Mouse (Mus musculus) forebrain, embryonic 15.5 days (tissue): Measurements from ENCODE around the gene Nkain1. TPM values are rescaled to one million over a fixed set of nuclear protein-coding genes. Genes with fewer than 3 reads are reported as not detected.

ENCODE experiments used
- ATAC-seq: fragments of 200-750 bp; cut with Nextera tagmentation; replicated peaks from 2 replicates; pipeline ENCODE4 v1.8.0; 2017; ENCODE audit warnings: mild to moderate bottlenecking, moderate TSS enrichment, moderate library complexity
- H3K27ac ChIP-seq: fragments of 300-500 bp; sonication (generic); replicated peaks from 2 replicates; pipeline ENCODE4 v1.5.1; 2015; ENCODE audit warnings: mild to moderate bottlenecking, inconsistent platforms
- H3K27me3 ChIP-seq: fragments of 300-500 bp; sonication (generic); 2 replicates; pipeline ENCODE4 v1.6.1; 2015; ENCODE audit warnings: inconsistent platforms
- H3K36me3 ChIP-seq: fragments of 300-500 bp; sonication (generic); 2 replicates; pipeline ENCODE4 v1.6.1; 2015; ENCODE audit warnings: mild to moderate bottlenecking, inconsistent platforms
- H3K4me1 ChIP-seq: fragments of 300-500 bp; sonication (generic); 2 replicates; pipeline ENCODE4 v1.6.1; 2015; ENCODE audit warnings: inconsistent platforms
- H3K4me2 ChIP-seq: fragments of 300-500 bp; sonication (generic); replicated peaks from 2 replicates; pipeline ENCODE4 v1.6.1; 2015; ENCODE audit warnings: mild to moderate bottlenecking, inconsistent platforms
- H3K4me3 ChIP-seq: fragments of 300-500 bp; sonication (generic); 2 replicates; pipeline ENCODE4 v1.5.1; 2015; ENCODE audit warnings: mild to moderate bottlenecking, inconsistent platforms
- H3K9ac ChIP-seq: fragments of 300-500 bp; sonication (generic); replicated peaks from 2 replicates; pipeline ENCODE4 v1.6.1; 2015; ENCODE audit warnings: mild to moderate bottlenecking, inconsistent platforms
- H3K9me3 ChIP-seq: fragments of 300-500 bp; sonication (generic); 2 replicates; pipeline ENCODE4 v1.6.1; 2016; ENCODE audit warnings: inconsistent platforms
- WGBS: fragments of 180-500 bp; shearing (Covaris S2); methylation state at CpG from one replicate; pipeline ENCODE4 v1.1.7; 2015; ENCODE audit warnings: mixed read lengths; 5-methylcytosine and 5-hydroxymethylcytosine counted together
- polyA plus RNA-seq: library from polyadenylated mRNA; unstranded; fragments of >200 nt; fragmentation: Nextera tagmentation; extraction: Ambion mirVana; gene quantifications from 2 replicates; pipeline ENCODE4 v1.2.1, GENCODE M21; 2015

Gene Nkain1
- polyA plus RNA-seq, 1 experiment from 2014 or later: 9.3 TPM

DNA sequence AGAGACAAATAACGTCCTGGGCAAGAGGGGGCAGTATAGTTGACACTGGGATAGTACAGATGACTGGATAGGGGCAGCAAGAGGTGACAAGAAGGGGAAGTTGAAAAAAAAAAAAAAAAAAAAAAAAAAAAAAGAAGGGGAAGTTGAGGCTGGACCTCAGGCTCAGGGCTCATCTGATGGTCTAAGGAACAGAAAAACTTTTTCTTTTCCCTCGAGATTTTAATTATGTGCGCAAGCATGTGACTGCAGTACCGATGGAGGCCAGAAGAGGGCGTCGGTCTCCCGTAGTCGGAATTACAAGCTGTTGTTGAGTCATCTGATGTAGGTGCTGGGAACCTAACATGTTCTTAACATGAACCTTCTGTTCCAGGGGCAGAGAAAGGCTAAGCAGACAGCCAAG is 24.8 kb downstream of the Nkain1 start:
- Histone ChIP-seq H3K9ac (no peak overlapping the region), H3K4me2 (no peak overlapping the region), H3K36me3 (no peaks in the 10 kb centered on the region), H3K4me3 (no peak overlapping the region), H3K9me3 (no peaks in the 10 kb centered on the region), H3K27me3 (no peaks in the 10 kb centered on the region), H3K27ac (0 out of 2 replicates have a peak overlapping the region, but pooled peaks have one; percentile 8), H3K4me1 (peaks cover 66% of the 10 kb centered on the region)
- 86% methylated on average over 8 of the region's 8 CpGs for WGBS
- no peak for ATAC-seq

DNA sequence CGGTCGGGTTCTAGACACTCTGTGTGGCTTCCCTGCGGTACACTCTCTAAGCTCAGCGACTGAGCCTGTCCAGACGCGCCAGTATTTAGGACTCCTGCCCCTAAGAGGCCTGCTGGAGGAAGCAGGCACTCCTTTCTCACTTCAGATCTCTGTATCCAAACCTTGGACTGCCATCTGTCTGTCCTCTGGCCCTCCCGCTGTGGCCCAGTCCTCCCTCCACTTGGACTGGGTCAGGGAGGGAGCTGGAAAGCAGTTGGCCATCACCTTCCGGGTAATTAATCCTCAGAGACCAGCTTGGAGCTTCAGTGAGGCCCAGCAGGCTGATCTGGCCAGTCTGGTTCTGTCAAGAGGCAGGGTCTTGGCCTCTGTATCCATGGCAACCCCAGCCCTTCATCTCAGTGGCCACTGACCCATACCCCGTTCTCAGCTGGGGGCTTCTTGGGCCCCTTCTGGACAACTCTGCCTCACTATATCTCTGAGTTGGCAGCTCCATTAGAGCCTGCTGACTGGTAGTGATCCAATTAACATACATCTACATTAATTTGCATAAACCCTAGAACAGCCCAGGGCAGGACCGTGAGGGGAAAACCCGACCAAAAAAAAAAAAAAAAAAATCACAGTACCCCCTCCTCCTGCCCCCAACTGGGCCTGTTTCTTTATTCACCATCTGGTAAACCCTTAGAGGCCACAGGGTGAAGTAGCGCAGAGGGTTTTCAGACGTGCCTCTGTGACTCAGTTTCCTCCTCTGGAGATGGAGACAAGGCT is 27.0 kb downstream of the Nkain1 start:
- 4% methylated on average over 13 of the region's 13 CpGs for WGBS
- no peaks in the 10 kb centered on the region for H3K27me3 ChIP-seq
- H3K4me1 ChIP-seq: peaks cover 65% of the 10 kb centered on the region
- ATAC-seq: peak; percentile 83
- H3K36me3 ChIP-seq: no peaks in the 10 kb centered on the region
- H3K4me2 ChIP-seq: no peak overlapping the region
- H3K9me3 ChIP-seq: no peaks in the 10 kb centered on the region
- H3K4me3 ChIP-seq: no peak overlapping the region
- H3K9ac ChIP-seq: 0 out of 2 replicates have a peak overlapping the region, but pooled peaks have one; percentile 4
- peak overlapping the region; percentile 77 for H3K27ac ChIP-seq

DNA sequence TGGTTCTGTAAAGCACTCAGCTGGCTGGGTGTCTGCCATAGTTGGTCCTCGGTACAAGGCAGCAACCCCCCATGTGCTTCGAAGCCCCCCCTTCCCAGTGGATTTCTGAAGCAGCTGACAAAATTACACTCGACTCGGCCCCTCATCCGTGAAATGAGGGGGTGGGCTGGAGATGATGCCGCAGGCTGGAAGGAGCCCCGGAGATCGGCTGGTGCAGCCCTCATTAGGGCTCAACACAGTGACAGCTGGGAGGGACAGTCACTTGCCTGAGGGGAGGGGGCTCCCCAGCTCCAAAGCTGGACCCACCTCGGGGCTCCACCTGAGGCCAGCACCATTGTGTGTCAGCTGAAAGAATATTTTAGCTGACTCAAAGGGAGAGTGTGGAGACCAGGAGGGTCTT is 29.6 kb downstream of the Nkain1 start:
- peak; percentile 47 for ATAC-seq
- Histone ChIP-seq H3K36me3 (no peaks in the 10 kb centered on the region), H3K27ac (peak overlapping the region; percentile 81), H3K4me2 (no peak overlapping the region; the same call in 1 of the 2 replicates), H3K4me1 (peaks cover 54% of the 10 kb centered on the region), H3K9ac (0 out of 2 replicates have a peak overlapping the region, but pooled peaks have one; percentile 3), H3K9me3 (no peaks in the 10 kb centered on the region), H3K27me3 (no peaks in the 10 kb centered on the region), H3K4me3 (no peak overlapping the region)
- 7% methylated on average over 9 of the region's 9 CpGs for WGBS

DNA sequence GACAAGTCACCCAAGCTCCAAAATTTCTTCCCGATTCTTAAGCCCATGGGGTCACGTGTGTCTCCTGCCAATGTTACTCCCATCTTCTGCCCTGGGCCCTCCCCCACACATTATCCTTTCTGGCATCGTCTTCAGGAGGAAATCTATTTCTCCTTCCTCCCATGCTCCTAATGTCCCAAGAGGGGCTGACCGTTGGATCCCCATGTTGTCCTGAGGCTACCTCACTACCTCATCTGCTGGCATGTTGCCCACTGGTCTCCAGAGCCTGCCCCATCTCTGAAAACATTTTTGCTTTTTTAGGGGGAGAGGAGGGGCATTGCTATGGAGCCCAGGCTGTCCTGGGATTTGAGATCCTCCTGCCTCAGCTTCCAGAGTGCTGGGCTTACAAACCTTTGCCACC is 30.9 kb downstream of the Nkain1 start:
- 0 out of 2 replicates have a peak, but pooled peaks cover 4% of the 10 kb centered on the region for H3K36me3 ChIP-seq
- H3K27ac ChIP-seq: no peak overlapping the region
- no peak for ATAC-seq
- H3K4me3 ChIP-seq: no peak overlapping the region
- H3K9ac ChIP-seq: no peak overlapping the region
- H3K4me1 ChIP-seq: peaks cover 54% of the 10 kb centered on the region
- WGBS: 83% methylated on average over 4 of the region's 4 CpGs
- H3K9me3 ChIP-seq: no peaks in the 10 kb centered on the region
- no peak overlapping the region for H3K4me2 ChIP-seq
- no peaks in the 10 kb centered on the region for H3K27me3 ChIP-seq

DNA sequence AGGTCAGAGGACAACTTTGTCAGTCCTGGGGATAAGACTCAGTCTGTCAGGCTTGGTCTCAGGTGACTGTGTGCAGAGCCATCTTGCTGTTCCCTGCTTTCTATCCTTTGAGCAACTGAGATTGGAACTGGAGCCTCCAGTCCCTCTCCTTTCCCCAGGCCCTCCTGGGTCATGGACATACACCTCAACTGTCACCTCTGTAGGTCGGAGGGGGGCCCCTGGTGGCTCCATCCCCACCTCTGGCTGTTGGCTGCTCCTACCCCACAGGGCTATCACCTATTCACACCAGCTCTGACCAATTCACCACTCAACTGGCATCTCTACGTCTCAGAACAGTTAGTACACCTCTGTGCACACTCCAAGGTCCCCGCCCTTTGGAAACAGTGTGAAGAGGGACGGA is 33.1 kb downstream of the Nkain1 start:
- peaks cover 32% of the 10 kb centered on the region for H3K4me1 ChIP-seq
- H3K4me3 ChIP-seq: no peak overlapping the region
- peaks cover 9% of the 10 kb centered on the region for H3K36me3 ChIP-seq
- H3K4me2 ChIP-seq: no peak overlapping the region
- ATAC-seq: no peak
- H3K9me3 ChIP-seq: no peaks in the 10 kb centered on the region
- WGBS: 92% methylated on average over 4 of the region's 4 CpGs
- H3K27me3 ChIP-seq: no peaks in the 10 kb centered on the region
- no peak overlapping the region for H3K9ac ChIP-seq
- no peak overlapping the region for H3K27ac ChIP-seq

DNA sequence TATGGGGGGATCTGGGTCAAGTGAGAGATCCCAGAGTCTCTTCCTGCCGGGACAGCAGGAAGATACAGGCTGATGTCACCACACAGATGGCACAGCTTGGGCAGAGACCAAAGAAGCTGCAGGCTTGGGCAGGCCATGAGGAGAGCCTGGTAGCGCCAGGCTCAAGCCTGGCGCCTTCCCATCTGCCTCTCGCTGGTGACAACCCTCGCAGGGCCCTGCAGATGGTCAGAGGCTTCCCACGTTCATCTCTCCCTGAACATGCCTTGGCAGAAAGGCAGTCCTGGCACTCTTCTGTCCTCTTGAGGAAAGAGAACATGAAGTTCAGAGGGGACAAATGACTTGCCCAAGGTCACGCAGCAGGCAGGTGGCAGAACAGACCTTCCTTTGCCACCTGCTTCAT is 34.3 kb downstream of the Nkain1 start:
- no peaks in the 10 kb centered on the region for H3K27me3 ChIP-seq
- no peak for ATAC-seq
- H3K27ac ChIP-seq: 0 out of 2 replicates have a peak overlapping the region, but pooled peaks have one; percentile 19
- H3K9ac ChIP-seq: no peak overlapping the region
- H3K4me3 ChIP-seq: no peak overlapping the region
- 55% methylated on average over 7 of the region's 7 CpGs for WGBS
- H3K9me3 ChIP-seq: no peaks in the 10 kb centered on the region
- peaks cover 11% of the 10 kb centered on the region for H3K36me3 ChIP-seq
- no peak overlapping the region for H3K4me2 ChIP-seq
- H3K4me1 ChIP-seq: peaks cover 26% of the 10 kb centered on the region

DNA sequence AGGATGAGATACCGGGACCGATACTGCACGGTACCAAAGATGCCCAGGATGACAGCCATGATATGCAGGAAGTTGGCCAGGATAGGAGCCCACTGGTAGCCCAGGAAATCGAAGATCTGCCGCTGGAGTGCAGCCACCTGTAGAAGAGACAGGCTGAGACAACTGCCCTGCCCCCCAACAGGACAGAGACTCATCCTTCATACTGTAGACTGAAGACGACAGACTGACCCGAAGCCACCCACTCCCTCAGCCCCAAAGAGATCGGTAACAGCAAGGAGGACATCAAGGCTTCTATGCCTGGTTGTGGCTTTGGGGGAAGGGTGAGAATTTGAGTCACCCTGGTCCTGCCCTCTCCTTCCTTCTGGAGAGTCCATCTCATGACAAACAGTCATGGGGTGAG is 34.9 kb downstream of the Nkain1 start:
- no peak overlapping the region for H3K4me3 ChIP-seq
- H3K27me3 ChIP-seq: no peaks in the 10 kb centered on the region
- no peak overlapping the region for H3K9ac ChIP-seq
- no peaks in the 10 kb centered on the region for H3K9me3 ChIP-seq
- peaks cover 19% of the 10 kb centered on the region for H3K4me1 ChIP-seq
- peaks cover 11% of the 10 kb centered on the region for H3K36me3 ChIP-seq
- 95% methylated on average over 8 of the region's 8 CpGs for WGBS
- H3K4me2 ChIP-seq: no peak overlapping the region
- ATAC-seq: no peak
- H3K27ac ChIP-seq: 0 out of 2 replicates have a peak overlapping the region, but pooled peaks have one; percentile 19

DNA sequence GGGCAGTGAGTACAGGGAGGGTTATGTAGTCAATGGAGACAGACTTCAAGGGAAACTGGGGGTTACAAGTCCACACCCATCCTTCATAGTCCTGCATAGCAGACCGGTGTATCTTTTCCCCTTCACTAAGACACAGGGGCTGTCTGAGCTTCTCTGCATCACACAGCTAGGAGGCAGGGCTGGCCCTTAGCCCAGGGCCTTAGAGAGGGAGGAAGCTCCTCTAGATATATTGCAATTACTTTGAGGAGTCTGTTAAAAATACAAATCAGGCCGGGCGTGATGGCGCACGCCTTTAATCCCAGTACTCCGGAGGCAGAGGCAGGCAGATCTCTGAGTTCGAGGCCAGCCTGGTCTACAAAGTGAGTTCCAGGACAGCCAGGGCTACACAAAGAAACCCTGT is 36.6 kb downstream of the Nkain1 start:
- H3K4me3 ChIP-seq: no peak overlapping the region
- H3K9me3 ChIP-seq: no peaks in the 10 kb centered on the region
- WGBS: 98% methylated on average over 7 of the region's 7 CpGs
- H3K9ac ChIP-seq: no peak overlapping the region
- H3K27me3 ChIP-seq: no peaks in the 10 kb centered on the region
- no peak overlapping the region for H3K27ac ChIP-seq
- peaks cover 16% of the 10 kb centered on the region for H3K36me3 ChIP-seq
- no peak overlapping the region for H3K4me2 ChIP-seq
- ATAC-seq: no peak
- peaks cover 9% of the 10 kb centered on the region; the same call in 1 of the 2 replicates for H3K4me1 ChIP-seq

DNA sequence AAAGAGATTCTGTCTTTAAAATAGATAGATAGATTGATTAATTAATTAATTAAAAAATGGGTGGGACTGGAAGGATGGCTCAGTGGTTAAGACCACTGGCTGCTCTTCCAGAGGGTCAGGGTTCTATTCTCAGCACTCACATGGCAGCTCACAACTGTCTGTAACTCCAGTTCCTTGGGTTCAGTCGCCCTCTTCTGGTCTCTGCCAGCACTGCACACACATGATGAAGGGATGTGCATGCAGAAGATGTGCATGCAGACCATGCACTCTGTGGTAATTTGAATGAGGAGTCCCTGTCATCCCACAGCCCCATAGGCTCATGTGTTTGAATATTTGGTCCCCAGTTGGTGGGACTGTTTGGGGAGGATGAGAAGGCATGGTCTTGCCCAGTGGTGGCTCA is 38.2 kb downstream of the Nkain1 start:
- peaks cover 12% of the 10 kb centered on the region; the same call in 1 of the 2 replicates for H3K4me1 ChIP-seq
- H3K9ac ChIP-seq: no peak overlapping the region
- H3K27me3 ChIP-seq: no peaks in the 10 kb centered on the region
- no peak for ATAC-seq
- H3K27ac ChIP-seq: no peak overlapping the region
- peaks cover 22% of the 10 kb centered on the region for H3K36me3 ChIP-seq
- 64% methylated on average over 1 of the region's 1 CpGs for WGBS
- H3K4me2 ChIP-seq: no peak overlapping the region
- H3K4me3 ChIP-seq: no peak overlapping the region
- no peaks in the 10 kb centered on the region for H3K9me3 ChIP-seq

DNA sequence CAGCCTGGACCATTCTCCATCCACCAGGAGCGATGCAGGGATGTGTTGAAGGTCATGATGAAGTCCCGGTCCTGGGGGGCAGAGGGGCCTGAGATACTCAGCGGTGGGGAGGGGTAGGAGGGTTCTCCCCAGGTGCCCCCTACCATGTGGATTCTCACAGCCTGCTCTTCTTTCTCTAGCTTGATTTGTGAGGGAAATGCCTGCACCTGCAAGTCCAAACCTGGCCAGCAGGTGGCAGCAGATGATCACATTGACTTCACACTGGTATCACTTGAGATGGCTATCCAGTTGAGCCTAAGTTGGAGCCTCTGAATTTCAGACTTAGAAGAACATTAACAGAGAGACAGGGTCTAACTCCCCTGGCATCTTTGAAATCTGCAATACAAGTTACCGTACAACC is 40.0 kb downstream of the Nkain1 start:
- Histone ChIP-seq H3K4me3 (no peak overlapping the region), H3K27ac (no peak overlapping the region), H3K27me3 (no peaks in the 10 kb centered on the region), H3K9me3 (no peaks in the 10 kb centered on the region), H3K36me3 (peaks cover 31% of the 10 kb centered on the region), H3K4me2 (no peak overlapping the region), H3K9ac (no peak overlapping the region), H3K4me1 (peaks cover 3% of the 10 kb centered on the region; the same call in 1 of the 2 replicates)
- 56% methylated on average over 4 of the region's 4 CpGs for WGBS
- ATAC-seq: peak; percentile 36; the same call in 1 of the 2 replicates

DNA sequence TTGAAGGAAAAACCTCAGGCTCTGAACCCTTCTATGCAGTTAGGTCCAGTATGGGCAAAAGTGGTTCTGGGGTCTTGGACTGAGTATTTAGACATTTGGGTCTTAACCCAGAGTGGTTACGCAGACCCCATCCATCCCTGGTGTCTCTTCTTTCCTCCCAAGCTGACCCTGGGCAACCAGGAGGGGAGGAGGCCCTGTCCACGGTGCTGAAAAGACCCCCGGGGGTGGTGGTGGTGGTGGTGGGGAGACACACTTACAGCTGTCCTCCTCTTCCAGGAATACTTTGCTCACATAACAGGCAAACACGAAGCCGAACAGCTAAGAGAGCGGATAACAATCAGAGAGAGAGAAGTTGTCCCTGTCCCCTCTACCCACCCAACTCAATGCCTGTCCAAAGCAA is 41.6 kb downstream of the Nkain1 start:
- Histone ChIP-seq H3K9me3 (no peaks in the 10 kb centered on the region), H3K4me3 (no peak overlapping the region), H3K27me3 (no peaks in the 10 kb centered on the region), H3K4me2 (no peak overlapping the region), H3K36me3 (peaks cover 27% of the 10 kb centered on the region), H3K4me1 (peaks cover 3% of the 10 kb centered on the region; the same call in 1 of the 2 replicates), H3K27ac (no peak overlapping the region), H3K9ac (no peak overlapping the region)
- no peak for ATAC-seq
- 66% methylated on average over 6 of the region's 6 CpGs for WGBS

DNA sequence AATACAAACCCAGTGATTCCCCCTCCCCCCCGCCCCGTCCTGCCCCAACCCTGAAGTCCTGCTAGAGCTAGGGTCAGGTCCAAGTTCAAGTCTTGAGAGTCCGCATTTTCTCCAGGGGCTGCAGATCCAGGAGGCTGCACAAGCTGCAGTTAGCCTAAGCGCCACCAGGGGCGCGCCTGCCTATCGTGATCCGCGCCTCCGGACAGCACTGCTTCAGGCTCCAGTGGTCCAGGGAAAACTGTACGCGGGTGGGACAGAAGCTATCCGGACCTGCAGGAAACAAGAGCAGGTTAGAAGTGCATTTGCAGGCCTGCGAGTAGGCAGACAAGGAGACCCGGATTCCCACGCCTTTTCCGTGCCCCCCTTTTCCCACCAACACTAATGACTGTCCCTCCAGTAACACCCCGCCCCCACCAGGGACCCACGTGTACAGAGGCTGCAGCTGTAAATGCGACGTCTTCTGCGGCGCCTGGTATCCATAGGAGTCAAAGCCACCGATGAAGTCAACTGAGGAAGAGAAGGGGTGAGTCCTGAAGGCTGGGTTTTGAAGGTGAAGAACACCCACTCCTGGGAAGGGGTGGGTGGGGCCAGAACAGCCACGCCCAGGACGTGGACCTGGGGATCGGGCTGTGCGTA is 42.2 kb downstream of the Nkain1 start:
- no peaks in the 10 kb centered on the region for H3K27me3 ChIP-seq
- H3K36me3 ChIP-seq: peaks cover 27% of the 10 kb centered on the region
- H3K4me2 ChIP-seq: 0 out of 2 replicates have a peak overlapping the region, but pooled peaks have one; percentile 4
- 25% methylated on average over 28 of the region's 28 CpGs for WGBS
- H3K4me1 ChIP-seq: peaks cover 3% of the 10 kb centered on the region; the same call in 1 of the 2 replicates
- peak; percentile 59; the same call in 1 of the 2 replicates for ATAC-seq
- no peaks in the 10 kb centered on the region for H3K9me3 ChIP-seq
- no peak overlapping the region for H3K9ac ChIP-seq
- H3K27ac ChIP-seq: no peak overlapping the region
- no peak overlapping the region for H3K4me3 ChIP-seq
